Mouse (Mus musculus): ENCODE measurements around the gene Slain2.

DNA sequence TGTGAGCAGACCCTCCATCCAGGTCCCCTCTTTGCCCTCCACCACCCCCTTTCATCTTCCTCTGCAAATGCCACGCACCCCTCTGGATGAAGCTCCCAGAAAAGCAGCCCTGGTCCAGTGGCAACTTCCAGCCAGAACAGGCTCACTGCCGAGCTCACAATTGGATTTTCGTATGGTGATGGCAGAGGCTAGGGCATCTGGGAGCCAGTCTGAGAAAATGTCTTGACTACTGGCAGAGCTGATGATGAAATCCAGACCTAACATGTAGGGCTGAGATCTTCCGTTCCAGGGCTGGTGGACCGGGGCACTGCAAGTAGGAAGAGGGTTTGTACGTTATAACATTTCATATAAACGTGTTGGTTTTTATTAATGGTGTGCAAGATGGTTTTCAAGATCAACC lies 73.7 kb downstream of the Slain2 start:
- TF ChIP-seq EP300 (IDR thresholded peaks at IDR 0.05; ENCODE audit: insufficient read depth, low read depth, low read length) = no peak
- TF ChIP-seq CTCF (IDR thresholded peaks at IDR 0.05) = no peak
- no peak for TF ChIP-seq POLR2A (IDR thresholded peaks at IDR 0.05; ENCODE audit: insufficient read depth, low read depth, low read length)
